22 mouse cellular contexts compared by ENCODE assay signal in genomic region chr5:125352781-125353294, GRCm38 (mm10). TPM values are rescaled to one million over a fixed set of nuclear protein-coding genes. Genes with fewer than 3 reads are reported as not detected.
A peak's percentile ranks its signal among the peaks of the same experiment; 100 is the strongest.
DNase-seq lines count a peak whose midpoint lies in the region; ATAC-seq and TF ChIP-seq lines count a peak whose summit lies in the region.
"Had no signal": no experiment of that assay in that cellular context is flagged by ENCODE, and none has a peak within 500 bp of the region (broad histone marks: within the 10 kb centered on the region; RNA-seq: fewer than 3 reads in every experiment).

No protein-coding gene starts in this region.

- no peak overlapping the region for H3K4me2 ChIP-seq in kidney, postnatal 0 days (ENCODE audit: low read length)
- H3K4me2 ChIP-seq in midbrain, postnatal 0 days (ENCODE audit: low read depth, low read length, poor library complexity, severe bottlenecking) = no peak overlapping the region
- H3K4me2 ChIP-seq in midbrain, embryonic 16.5 days (ENCODE audit: low read length) = no peak overlapping the region
- no peak overlapping the region for H3K4me2 ChIP-seq in forebrain, embryonic 14.5 days (ENCODE audit: low read length)
- H3K4me2 ChIP-seq: embryonic facial prominence, embryonic 13.5 days; forebrain, embryonic 15.5 days; heart, embryonic 11.5 days; hindbrain, embryonic 13.5 days; liver, embryonic 13.5 days; neural tube, embryonic 15.5 days had no signal

- no peak for ATAC-seq in kidney, postnatal 0 days (replicated peaks; ENCODE audit: low FRiP score, low read depth)
- ATAC-seq in midbrain, postnatal 0 days (ENCODE audit: low FRiP score) = no peak
- ATAC-seq in midbrain, embryonic 16.5 days = no peak
- ATAC-seq in forebrain, embryonic 14.5 days = no peak
- ATAC-seq: forebrain, embryonic 15.5 days; intestine, embryonic 16.5 days had no signal

- no peak overlapping the region for H3K27ac ChIP-seq in kidney, postnatal 0 days
- no peak overlapping the region for H3K27ac ChIP-seq in midbrain, postnatal 0 days (ENCODE audit: low read depth, low read length)
- H3K27ac ChIP-seq in midbrain, embryonic 16.5 days (ENCODE audit: low read length) = no peak overlapping the region
- H3K27ac ChIP-seq in forebrain, embryonic 14.5 days (ENCODE audit: low read depth, low read length) = no peak overlapping the region
- H3K27ac ChIP-seq: embryonic facial prominence, embryonic 13.5 days; forebrain, embryonic 15.5 days; hindbrain, embryonic 13.5 days; liver, embryonic 13.5 days; neural tube, embryonic 15.5 days had no signal

- H3K9ac ChIP-seq in kidney, postnatal 0 days (ENCODE audit: low read depth, low read length) = no peak overlapping the region
- no peak overlapping the region for H3K9ac ChIP-seq in midbrain, postnatal 0 days (replicated peaks; ENCODE audit: low read length, poor library complexity, severe bottlenecking)
- H3K9ac ChIP-seq in midbrain, embryonic 16.5 days (ENCODE audit: low read depth, low read length) = no peak overlapping the region
- no peak overlapping the region for H3K9ac ChIP-seq in forebrain, embryonic 14.5 days (ENCODE audit: low read length)
- H3K9ac ChIP-seq: embryonic facial prominence, embryonic 13.5 days; forebrain, embryonic 15.5 days; hindbrain, embryonic 13.5 days; liver, embryonic 13.5 days; neural tube, embryonic 15.5 days had no signal

- H3K36me3 ChIP-seq in kidney, postnatal 0 days (ENCODE audit: insufficient read depth, low read length) = no peaks in the 10 kb centered on the region
- H3K36me3 ChIP-seq in midbrain, postnatal 0 days (ENCODE audit: insufficient read depth, low read length) = no peaks in the 10 kb centered on the region
- no peaks in the 10 kb centered on the region for H3K36me3 ChIP-seq in midbrain, embryonic 16.5 days (ENCODE audit: control insufficient read depth, insufficient read depth, low read length)
- no peaks in the 10 kb centered on the region for H3K36me3 ChIP-seq in forebrain, embryonic 14.5 days (ENCODE audit: control insufficient read depth, insufficient read depth, low read length)
- H3K36me3 ChIP-seq: embryonic facial prominence, embryonic 13.5 days; forebrain, embryonic 15.5 days; G1E; hindbrain, embryonic 13.5 days; liver, embryonic 13.5 days; neural tube, embryonic 15.5 days had no signal

- H3K27me3 ChIP-seq in kidney, postnatal 0 days (ENCODE audit: insufficient read depth, low read length) = no peaks in the 10 kb centered on the region
- no peaks in the 10 kb centered on the region for H3K27me3 ChIP-seq in midbrain, postnatal 0 days (ENCODE audit: insufficient read depth, low read length)
- no peaks in the 10 kb centered on the region for H3K27me3 ChIP-seq in midbrain, embryonic 16.5 days (ENCODE audit: control insufficient read depth, insufficient read depth, low read depth, low read length)
- H3K27me3 ChIP-seq in forebrain, embryonic 14.5 days (replicated peaks; ENCODE audit: control insufficient read depth, insufficient read depth, low read length) = no peaks in the 10 kb centered on the region
- H3K27me3 ChIP-seq: embryonic facial prominence, embryonic 13.5 days; forebrain, embryonic 15.5 days; hindbrain, embryonic 13.5 days; liver, embryonic 13.5 days; neural tube, embryonic 15.5 days had no signal

- peak; percentile 22; the same call in 1 of the 2 replicates for TF ChIP-seq CTCF in kidney, postnatal 0 days (IDR thresholded peaks at IDR 0.05; ENCODE audit: low read depth)
- 0 out of 2 replicates have a peak, but pooled peaks have one; percentile 14 for TF ChIP-seq CTCF in midbrain, postnatal 0 days (IDR thresholded peaks at IDR 0.05)

- no peak for DNase-seq in kidney, postnatal 0 days (ENCODE audit: low spot score)
- DNase-seq in kidney, postnatal 36 days = no peak
- DNase-seq in midbrain, postnatal 0 days (ENCODE audit: low spot score) = no peak
- DNase-seq in R1 (ENCODE audit: low read depth, low spot score) = peak; percentile 40
- DNase-seq in forebrain, embryonic 14.5 days (ENCODE audit: low spot score) = no peak
- DNase-seq in right cerebral cortex, adult 18-20 months = no peak
- DNase-seq: cerebellum, postnatal 14 days; heart, postnatal 10 days; kidney, postnatal 10 days; liver, embryonic 13.5 days; midbrain, embryonic 14.5 days; right cerebral cortex, postnatal 25 days had no signal

- no peaks in the 10 kb centered on the region for H3K4me1 ChIP-seq in kidney, postnatal 0 days (replicated peaks; ENCODE audit: insufficient read depth, low read length)
- H3K4me1 ChIP-seq in midbrain, postnatal 0 days (ENCODE audit: insufficient read depth, low read length) = peaks cover 5% of the 10 kb centered on the region; the same call in 1 of the 2 replicates
- peaks cover 5% of the 10 kb centered on the region; the same call in 1 of the 2 replicates for H3K4me1 ChIP-seq in midbrain, embryonic 16.5 days (ENCODE audit: control insufficient read depth, insufficient read depth, low read length)
- H3K4me1 ChIP-seq in forebrain, embryonic 14.5 days (ENCODE audit: control insufficient read depth, insufficient read depth, low read length) = no peaks in the 10 kb centered on the region
- H3K4me1 ChIP-seq: forebrain, embryonic 15.5 days had no signal

- no peaks in the 10 kb centered on the region for H3K9me3 ChIP-seq in kidney, postnatal 0 days (replicated peaks; ENCODE audit: low read length)
- H3K9me3 ChIP-seq in midbrain, postnatal 0 days (ENCODE audit: low read length) = no peaks in the 10 kb centered on the region
- no peaks in the 10 kb centered on the region for H3K9me3 ChIP-seq in midbrain, embryonic 16.5 days (replicated peaks; ENCODE audit: control insufficient read depth, low read length, poor library complexity, severe bottlenecking)
- H3K9me3 ChIP-seq in forebrain, embryonic 14.5 days (replicated peaks; ENCODE audit: control insufficient read depth, low read length) = no peaks in the 10 kb centered on the region
- H3K9me3 ChIP-seq: forebrain, embryonic 15.5 days; hindbrain, embryonic 13.5 days; liver, embryonic 13.5 days; neural tube, embryonic 15.5 days had no signal

- 93% methylated on average over 5 of the region's 5 CpGs for WGBS in kidney, postnatal 0 days
- WGBS in midbrain, postnatal 0 days = 97% methylated on average over 5 of the region's 5 CpGs
- WGBS in midbrain, embryonic 16.5 days = 96% methylated on average over 5 of the region's 5 CpGs
- WGBS in forebrain, embryonic 14.5 days = 96% methylated on average over 5 of the region's 5 CpGs

- no peak overlapping the region for H3K4me3 ChIP-seq in kidney, postnatal 0 days (replicated peaks; ENCODE audit: low read depth, low read length)
- H3K4me3 ChIP-seq in midbrain, postnatal 0 days (ENCODE audit: low read depth, low read length) = no peak overlapping the region
- H3K4me3 ChIP-seq in midbrain, embryonic 16.5 days (ENCODE audit: low read depth, low read length) = no peak overlapping the region
- H3K4me3 ChIP-seq in forebrain, embryonic 14.5 days (ENCODE audit: low read depth, low read length) = no peak overlapping the region
- H3K4me3 ChIP-seq: embryonic facial prominence, embryonic 13.5 days; forebrain, embryonic 15.5 days; hindbrain, embryonic 13.5 days; liver, embryonic 13.5 days; megakaryocyte, embryonic 14.5 days; neural tube, embryonic 15.5 days had no signal

RNA-seq across cellular contexts. Expression of gene Scarb1, which starts 11.9 kb away (rescaled TPM):
- 49.0 and 51.3 TPM in 2 replicates for polyA plus RNA-seq in kidney, postnatal 0 days (2015; fragmentation: Nextera tagmentation; extraction: Ambion mirVana)
- 60.2 and 74.0 TPM in 2 replicates for total RNA-seq in midbrain, postnatal 0 days (2014; rRNA removed)
- 57.7 and 57.9 TPM in 2 replicates for polyA plus RNA-seq in midbrain, postnatal 0 days (2015; fragmentation: Nextera tagmentation; extraction: Ambion mirVana)
- 43.8 and 51.6 TPM in 2 replicates for polyA plus RNA-seq in midbrain, embryonic 16.5 days (2015; fragmentation: Nextera tagmentation; extraction: Ambion mirVana)
- polyA plus RNA-seq in forebrain, embryonic 14.5 days (2014; fragmentation: Nextera tagmentation; extraction: Ambion mirVana) = 17.6 and 21.7 TPM in 2 replicates

RNA-seq across cellular contexts. Expression of gene Gm10382, which starts 36.3 kb away (rescaled TPM):
- polyA plus RNA-seq in kidney, postnatal 0 days (2015; fragmentation: Nextera tagmentation; extraction: Ambion mirVana) = 0.40 and 0.74 TPM in 2 replicates
- total RNA-seq in midbrain, postnatal 0 days (2014; rRNA removed) = not detected in 2 replicates
- polyA plus RNA-seq in midbrain, postnatal 0 days (2015; fragmentation: Nextera tagmentation; extraction: Ambion mirVana) = 0.67 and 0.83 TPM in 2 replicates
- polyA plus RNA-seq in midbrain, embryonic 16.5 days (2015; fragmentation: Nextera tagmentation; extraction: Ambion mirVana) = 0.30 and 0.51 TPM in 2 replicates
- polyA plus RNA-seq in forebrain, embryonic 14.5 days (2014; fragmentation: Nextera tagmentation; extraction: Ambion mirVana) = 0.33 TPM in 1 of 2 replicates, not detected in the other
- total RNA-seq: G1E; gastrocnemius, postnatal 4 days; heart, postnatal 10 days had no signal

RNA-seq across cellular contexts. Expression of gene Ubc, which starts 37.2 kb away (rescaled TPM):
- 702 and 872 TPM in 2 replicates for polyA plus RNA-seq in kidney, postnatal 0 days (2015; fragmentation: Nextera tagmentation; extraction: Ambion mirVana)
- total RNA-seq in midbrain, postnatal 0 days (2014; rRNA removed) = 915 and 958 TPM in 2 replicates
- 1,268 and 1,306 TPM in 2 replicates for polyA plus RNA-seq in midbrain, postnatal 0 days (2015; fragmentation: Nextera tagmentation; extraction: Ambion mirVana)
- polyA plus RNA-seq in midbrain, embryonic 16.5 days (2015; fragmentation: Nextera tagmentation; extraction: Ambion mirVana) = 1,506 and 1,517 TPM in 2 replicates
- 981 and 1,199 TPM in 2 replicates for polyA plus RNA-seq in forebrain, embryonic 14.5 days (2014; fragmentation: Nextera tagmentation; extraction: Ambion mirVana)
